Mouse (Mus musculus) left cerebral cortex, postnatal 25 days (tissue): ENCODE results near the gene Tprn. TPM values are rescaled to one million over a fixed set of nuclear protein-coding genes. Genes with fewer than 3 reads are reported as not detected.
"Not testable (repeated sequence)": the region's sequence is repeated elsewhere in the genome, so short reads cannot be mapped to it uniquely, and the experiment has no call there.

Source experiments
- DNase-seq, 2 experiments: peaks; one replicate each; pipeline ENCODE4 v3.0.0; 2022; ENCODE audit warnings: low spot score in 2 of 2, mixed read lengths in 1 of 2
- intact Hi-C: fragments of 180-260 bp; cut with DNase I; formaldehyde crosslinking; loops from one replicate; pipeline ENCODE4 v1.15.1; 2025
- total RNA-seq, 2 experiments: library from RNA; stranded (reverse); gene quantifications; 2 replicates each; pipeline ENCODE4 v1.2.3; 2021

Tprn gene
- total RNA-seq, 2 experiments from 2014 or later: 14.4 to 15.5 TPM

DNA sequence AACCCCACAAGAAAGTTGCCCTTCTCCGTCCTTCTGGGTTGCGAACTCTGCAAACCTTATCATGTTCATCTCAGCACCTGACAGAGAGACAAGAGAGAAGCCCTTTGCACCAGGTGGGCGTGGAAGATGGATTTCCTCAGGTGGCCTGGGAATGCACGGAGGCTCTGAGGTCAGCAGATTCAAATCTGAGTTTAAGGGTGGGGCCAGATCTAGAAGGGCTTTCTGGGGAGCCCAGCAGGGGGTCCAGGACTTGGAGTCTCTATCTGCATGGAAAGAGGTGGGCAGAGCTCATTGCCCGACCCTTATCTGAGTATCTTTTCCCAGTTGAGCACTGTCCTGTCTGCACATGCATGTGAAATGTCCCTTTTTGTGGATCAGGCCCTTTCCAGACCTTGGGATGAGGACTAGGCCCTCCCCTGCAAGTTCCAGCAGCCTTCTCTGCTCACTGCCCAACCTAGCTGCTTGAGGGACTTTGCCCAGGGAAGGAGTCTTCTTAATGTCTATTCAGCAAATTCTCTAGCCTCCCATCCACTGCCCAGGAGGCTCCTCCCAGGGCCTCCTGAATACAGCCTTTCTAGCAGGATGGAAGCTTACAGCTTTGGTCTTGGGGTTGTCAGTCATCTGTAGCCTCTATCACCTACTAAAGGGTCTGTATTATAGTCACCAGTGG, 27.7 kb upstream of the Tprn start:
- intact Hi-C loops: no loop called here
- no peak for DNase-seq

DNA sequence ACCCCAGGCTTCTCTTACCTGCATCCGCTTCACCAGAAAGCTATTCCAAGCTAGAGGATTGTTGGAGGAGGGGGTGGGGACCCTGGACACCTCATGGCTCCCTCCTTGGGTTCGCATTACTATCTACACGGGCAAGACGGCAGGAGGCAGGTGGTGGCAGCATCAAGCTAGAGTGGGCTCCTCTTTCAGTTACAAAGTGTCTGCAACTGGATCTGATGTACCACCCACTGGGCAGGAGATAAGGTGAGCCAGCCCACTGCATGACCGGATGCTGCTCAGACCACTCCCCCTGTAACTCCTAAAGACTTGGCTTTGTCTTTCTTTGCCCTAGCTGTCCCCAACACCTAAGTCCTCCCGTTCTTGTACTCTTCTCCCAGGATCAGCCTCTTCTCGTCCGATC, 25.8 kb upstream of the Tprn start, which contains the start of gene Rnf224:
Gene Rnf224, minus strand, starts transcription at position 174 of the 400 bp plus-strand sequence.
- no peak for DNase-seq
- intact Hi-C loops: no loop called here

DNA sequence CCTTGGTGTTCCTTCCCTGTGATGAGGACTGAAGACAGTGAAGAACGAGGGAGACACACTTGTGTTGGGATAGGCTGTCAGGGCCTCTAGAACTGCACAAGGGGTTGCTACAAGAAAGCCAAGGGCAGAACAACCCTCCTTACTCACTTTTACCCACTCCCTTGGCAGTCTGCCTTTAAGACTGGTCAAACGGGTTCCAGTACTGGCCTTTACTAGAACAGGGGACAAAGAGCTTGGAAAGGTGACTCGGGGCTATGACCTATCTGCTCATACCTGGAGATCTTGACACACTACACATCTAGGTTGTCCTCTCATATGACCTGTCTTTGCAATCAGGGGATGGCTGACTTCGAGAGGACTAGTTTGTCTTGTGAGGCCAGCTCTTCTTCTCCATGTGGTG, 24.9 kb upstream of the Tprn start:
- no peak for DNase-seq
- intact Hi-C loops: no loop called here

DNA sequence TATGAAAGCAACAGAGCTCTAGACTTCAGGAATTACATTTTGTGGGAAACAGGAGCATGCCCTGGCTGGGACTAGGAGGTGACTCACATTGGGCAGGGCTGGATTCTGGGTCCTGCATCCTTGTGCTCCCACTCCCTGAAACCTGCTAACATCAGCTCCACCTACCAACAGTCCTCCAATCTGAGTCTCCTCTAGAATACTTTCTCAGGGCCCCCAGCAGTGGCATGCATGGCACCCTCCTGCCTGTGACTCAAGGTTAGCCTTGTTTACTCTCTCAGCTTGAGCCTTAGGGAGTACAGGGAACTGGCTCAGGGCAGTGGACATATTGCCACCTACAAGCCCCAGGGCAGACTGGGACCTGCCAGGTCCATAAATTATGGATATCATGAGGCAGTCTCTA, 24.3 kb upstream of the Tprn start:
- no peak for DNase-seq

DNA sequence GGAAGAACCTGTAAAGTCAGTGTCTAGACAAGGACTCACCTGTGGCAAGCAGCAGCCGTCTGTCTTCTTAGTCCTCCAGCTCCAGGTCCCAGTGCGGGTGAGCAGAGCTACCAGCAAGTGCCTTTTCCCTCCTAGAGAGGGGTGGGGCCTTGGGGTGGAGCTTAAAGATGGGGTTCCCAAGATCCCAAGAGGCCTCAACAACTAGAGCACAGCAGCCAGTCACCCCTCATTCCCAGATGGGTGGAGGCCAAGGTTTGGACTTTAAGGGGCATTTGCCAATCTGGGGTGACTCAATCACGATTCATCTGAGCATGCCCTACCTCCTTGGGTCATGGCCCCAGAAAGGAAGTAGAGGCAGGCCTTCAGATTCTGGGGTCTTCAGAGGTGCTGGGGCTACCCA, 22.7 kb upstream of the Tprn start:
- no peak for DNase-seq
- intact Hi-C loops: no loop called here

More for the DNA sequence above, 24.3 kb upstream of the Tprn start:
- intact Hi-C loops: no loop called here

DNA sequence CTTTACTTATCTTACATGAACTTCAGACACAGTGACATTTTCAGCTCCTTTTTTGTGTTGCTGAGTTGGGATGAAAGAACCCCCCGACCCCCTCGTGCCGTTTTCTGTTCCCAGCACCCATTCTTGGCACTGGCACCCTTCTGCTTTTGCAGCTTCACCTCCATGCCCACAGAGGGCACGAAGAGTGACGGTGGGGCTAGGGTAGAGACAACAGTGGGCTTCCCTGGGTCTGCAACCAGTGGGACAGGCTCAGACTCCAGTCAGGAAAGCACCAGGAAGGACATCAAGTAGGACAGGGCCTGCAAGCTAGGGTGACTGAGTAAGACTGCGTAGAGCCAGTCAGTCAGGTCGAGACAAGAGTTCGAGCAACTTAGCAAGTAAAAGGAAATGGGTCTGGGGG, 22.1 kb upstream of the Tprn start:
- intact Hi-C loops: no loop called here
- DNase-seq: no peak

DNA sequence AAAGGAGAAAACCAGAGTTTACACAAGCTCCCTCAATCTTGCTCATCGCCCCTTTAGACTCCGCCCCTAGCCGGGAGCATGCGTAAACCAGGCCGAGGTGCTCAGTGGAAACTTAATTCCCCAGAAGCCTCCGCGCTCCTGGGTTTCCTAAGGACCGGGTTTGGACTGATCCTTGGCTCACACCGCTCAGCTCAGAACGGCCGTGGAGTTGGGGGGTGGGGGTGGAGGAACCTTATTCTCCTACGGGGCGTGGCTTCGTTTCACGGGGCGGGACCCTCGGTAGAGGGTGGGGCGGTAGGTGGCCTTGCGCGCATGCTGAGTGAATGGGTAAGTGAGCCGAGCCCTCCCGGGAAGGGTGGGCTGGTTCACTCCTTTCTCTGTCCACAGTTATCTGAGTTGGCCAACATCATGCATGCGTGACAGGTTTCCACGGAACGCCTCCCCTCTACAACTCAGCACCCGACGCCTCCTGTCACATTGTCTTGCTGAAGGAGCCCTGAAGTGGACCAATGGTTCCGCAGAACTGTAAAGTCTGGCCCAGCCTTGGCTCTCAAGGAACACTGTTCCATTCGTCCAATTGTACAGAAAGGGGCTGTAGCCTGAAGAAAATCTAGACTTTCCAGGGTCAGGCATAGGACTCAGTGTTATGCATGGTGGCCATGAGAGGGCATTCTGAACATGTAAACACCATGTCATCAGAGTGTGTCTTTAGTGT, 21.5 kb upstream of the Tprn start:
- peak; percentile 72 to 85 for DNase-seq
- intact Hi-C loops: no loop called here

DNA sequence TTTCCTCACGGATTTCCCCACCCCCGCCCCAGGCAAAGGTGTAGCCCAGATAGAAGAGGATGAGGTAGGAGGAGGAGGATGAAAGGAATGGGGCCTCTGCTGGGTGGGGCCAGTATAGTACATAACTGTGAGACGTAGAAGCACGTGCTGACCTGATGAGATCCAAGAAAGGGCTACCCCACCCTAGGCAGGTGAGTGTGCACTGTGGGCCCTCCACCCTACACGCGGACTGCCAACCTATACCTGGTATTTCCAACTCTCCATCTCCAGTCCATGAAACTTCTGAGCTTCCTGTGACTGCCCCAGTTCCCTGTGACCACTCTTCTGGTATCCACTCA, 21.0 kb upstream of the Tprn start:
- no peak for DNase-seq
- intact Hi-C loops: no loop called here

DNA sequence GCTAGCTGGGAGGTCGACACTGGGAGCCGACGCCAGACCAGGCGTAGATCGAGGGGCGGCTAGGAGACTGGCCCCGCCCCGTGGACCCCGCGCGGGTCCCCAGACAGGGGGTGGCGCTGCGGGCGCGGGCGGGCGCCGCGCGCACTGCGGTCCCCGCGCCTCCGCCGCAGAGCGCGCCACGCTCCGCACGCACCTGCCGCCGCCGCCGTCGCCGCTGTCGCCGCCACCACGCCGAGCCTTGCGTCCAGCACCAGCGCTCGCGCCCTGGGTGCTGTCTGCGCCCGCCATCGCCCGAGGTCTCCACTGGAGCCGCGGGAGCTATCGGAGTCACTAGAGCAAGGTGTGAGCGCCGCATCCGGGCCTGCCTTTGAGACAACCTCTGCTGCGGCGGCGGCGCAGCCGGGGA, 20.3 kb upstream of the Tprn start, which contains the start of the genes Rnf208 and Cysrt1:
Gene Rnf208, plus strand, starts transcription at position 155 of the 406 bp plus-strand sequence.
Gene Cysrt1, minus strand, starts transcription at position 352 of the 406 bp plus-strand sequence.
- DNase-seq: peak; percentile 54 to 55
- intact Hi-C loops: no loop called here

DNA sequence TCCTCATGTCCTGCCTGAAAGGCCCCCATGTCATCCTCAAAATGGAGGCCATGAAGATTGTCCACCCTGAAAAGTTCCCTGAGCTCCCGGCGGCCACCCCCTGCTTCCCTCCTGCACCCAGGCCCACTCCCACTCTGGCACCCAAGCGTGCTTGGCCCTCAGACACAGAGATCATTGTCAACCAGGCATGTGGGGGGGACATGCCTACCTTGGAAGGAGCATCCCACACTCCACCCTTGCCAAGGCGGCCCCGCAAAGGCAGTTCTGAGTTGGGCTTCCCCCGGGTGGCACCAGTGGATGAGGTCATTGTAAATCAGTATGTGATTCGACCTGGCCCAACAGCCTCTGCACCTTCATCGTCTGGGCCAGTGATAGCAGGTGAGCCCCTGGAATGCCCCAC, 19.1 kb upstream of the Tprn start:
- DNase-seq: no peak
- intact Hi-C loops: no loop called here

DNA sequence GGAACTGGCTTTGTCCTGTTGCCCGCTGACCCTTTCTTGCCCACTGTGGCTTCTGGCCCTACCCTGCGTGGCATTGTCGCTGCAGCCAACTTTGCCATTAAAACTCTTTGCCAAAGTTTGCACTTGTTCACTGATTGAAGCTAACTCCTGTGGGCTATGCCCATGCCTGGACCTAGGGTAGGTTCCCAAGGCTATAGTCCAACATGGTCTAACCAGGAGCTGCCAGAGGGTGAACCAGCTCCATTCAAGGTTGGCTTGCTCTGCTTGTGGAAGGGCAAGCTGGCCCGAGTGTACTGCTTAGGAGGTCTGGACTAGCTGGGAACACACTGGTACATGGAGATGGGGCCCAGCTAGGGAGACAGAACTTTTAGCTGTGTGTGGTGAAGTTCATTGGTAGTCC, 18.3 kb upstream of the Tprn start:
- intact Hi-C loops: no loop called here
- DNase-seq: no peak

DNA sequence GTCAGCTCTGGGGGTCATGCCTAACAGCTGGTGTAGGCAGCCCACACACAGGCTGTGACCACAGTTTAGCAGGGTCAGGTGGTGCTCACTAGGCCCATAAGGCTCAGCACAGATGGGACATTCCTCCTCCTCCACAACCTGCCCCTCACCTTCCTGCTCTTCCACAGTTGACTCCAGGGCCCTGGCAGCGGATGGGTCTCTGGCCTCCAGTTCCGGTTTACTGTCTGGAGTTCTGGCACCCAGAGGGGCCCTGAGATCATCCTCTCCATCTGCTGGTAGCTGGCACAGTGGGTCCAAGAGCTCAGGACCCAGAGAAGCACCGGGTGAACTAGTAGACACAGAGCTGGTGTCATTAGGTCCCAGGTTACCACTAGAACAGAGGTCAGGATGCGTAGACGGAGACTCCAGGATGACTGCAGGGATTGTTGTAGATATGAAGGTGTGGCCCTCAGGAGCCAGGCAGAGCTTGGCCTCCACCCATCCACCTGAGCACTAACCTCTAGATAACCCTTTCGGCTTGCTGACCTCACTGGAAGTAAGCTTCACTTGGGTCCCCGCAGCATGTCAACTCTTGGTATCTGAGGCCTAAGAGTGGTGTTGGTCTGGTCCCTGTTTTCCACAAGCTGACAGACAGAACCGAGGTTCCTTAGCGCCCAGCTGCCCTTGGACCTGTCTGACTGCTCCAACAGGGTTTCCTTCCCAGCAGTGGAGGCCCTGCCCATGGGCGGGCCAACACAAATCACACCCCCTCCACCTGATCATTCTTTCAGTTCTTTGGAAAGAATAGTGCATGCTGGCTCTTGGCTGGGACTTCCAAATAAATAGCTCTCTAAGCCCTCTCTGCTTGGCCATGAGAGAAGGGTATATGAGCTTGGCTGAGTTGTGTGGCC, 16.0 kb upstream of the Tprn start, which contains the start of gene AL732309.1:
Gene AL732309.1, minus strand, starts transcription at position 681 of the 890 bp plus-strand sequence.
- DNase-seq: no peak
- intact Hi-C loops: no loop called here

DNA sequence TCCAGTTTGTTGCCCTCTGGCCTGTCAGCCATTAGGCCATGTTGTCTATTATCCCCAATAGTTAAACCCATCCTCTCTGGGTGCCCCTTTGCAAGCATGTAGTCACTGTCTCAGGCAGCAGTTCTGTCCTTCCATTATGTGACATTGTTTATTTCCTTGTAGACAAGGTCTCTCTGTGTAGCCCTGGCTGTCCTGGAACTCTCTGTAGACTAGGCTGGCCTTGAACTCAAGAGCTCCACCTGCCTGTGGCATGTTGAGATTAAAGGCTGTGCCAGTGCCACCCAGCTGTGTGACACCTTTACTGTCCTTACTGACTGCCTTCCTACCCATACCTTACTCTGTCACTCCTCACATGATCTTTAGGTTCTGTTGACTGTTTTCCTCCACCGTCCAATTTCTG, 10.1 kb upstream of the Tprn start:
- intact Hi-C loops: no loop called here
- no peak for DNase-seq

DNA sequence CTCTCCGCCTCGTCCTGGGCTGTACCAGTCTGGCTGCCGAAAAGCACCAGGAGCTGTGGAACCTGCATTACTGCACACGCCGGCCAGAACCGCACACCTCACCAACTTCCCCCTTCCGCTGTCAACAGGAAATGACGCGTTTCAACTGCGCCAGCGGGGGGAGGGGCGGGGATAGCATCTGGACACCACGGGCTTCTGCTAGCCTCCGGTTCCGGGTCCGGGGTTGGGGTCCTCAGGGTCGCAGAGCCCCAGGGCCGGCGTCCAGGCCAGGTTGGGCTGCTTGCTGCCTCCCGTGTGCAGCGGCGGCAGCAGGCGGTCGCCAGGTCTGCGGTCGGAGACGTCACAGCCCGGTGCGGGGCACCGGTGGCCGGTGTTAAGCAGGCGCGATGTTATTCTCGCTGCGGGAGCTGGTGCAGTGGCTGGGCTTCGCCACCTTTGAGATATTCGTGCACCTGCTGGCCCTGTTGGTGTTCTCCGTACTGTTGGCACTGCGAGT, 7.1 kb upstream of the Tprn start, which contains the start of gene Tmem203:
Gene Tmem203, plus strand, starts transcription at position 156 of the 496 bp plus-strand sequence.
- DNase-seq: peak; percentile 83 to 90
- intact Hi-C loops: loop anchor here (2.0 to 5.0 kb wide), 2 partner anchors 31 to 63 kb away; partner anchors contain the start of gene Tubb4b

DNA sequence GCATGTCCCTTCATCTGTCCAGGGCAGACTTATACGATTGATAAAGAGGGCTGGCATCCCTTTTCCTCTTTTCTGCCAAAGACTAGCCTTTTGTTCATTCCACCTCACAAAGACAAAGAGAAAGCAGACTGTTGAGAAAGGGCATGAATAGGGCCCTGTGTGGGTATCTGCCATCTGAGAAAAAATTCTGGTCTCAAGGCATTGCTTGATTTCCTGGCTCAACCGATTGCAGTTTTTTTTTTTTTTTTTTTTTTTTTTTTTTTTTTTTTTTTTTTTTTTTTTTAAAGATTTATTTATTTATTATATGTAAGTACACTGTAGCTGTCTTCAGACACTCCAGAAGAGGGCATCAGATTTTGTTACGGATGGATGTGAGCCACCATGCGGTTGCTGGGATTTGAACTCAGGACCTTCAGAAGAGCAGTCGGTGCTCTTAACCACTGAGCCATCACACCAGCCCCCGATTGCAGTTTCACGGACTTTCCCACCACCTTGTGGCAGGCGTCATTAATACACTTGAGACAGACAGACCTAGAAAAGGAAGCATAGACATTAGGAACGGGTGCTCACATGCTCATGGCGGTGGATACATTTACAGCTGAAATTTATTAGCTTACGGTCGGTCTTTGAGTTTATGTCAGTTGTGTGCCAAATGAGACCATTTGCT, 5.8 kb upstream of the Tprn start:
- not testable (repeated sequence) for DNase-seq

DNA sequence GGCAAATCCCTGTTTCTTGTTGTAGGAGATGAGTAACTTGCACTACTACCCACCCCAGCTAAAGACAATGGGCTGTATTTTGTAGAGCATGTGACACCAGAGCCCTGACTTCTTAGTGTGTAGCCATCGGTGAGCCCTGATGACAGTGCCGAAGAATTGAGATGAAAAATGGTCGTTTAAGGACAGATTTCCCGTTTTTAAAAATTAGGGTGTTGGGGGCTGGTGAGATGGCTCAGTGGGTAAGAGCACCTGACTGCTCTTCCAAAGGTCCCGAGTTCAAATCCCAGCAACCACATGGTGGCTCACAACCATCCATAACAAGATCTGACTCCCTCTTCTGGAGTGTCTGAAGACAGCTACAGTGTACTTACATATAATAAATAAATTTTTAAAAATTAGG, 5.2 kb upstream of the Tprn start:
- DNase-seq: not testable (repeated sequence)
- intact Hi-C loops: loop anchor here (5.0 kb wide), 1 partner anchor 65 kb away; no protein-coding TSS in a partner anchor

More for the DNA sequence above, 5.8 kb upstream of the Tprn start:
- intact Hi-C loops: loop anchor here (5.0 kb wide), 1 partner anchor 64 kb away; no protein-coding TSS in a partner anchor

DNA sequence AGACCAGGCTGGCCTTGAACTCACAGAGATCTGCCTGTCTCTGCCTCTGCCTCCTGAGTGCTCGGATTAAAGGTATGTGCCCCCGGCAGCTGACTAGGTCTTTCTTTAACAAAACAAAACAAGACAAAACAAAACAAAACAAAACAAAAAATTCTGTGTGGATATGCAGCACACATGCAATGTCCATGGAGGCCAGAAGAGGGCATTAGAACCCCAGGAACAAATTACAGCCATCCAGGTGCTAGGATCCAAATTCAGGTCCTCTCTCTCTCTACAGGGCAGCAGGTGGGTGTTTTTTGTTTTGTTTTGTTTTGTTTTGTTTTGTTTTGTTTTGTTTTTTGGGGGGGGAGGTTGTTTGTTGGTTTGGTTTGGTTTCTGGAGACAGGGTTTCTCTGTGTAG, 3.5 kb upstream of the Tprn start:
- intact Hi-C loops: loop anchor here (5.0 kb wide), 1 partner anchor 67 kb away; no protein-coding TSS in a partner anchor
- no peak for DNase-seq

DNA sequence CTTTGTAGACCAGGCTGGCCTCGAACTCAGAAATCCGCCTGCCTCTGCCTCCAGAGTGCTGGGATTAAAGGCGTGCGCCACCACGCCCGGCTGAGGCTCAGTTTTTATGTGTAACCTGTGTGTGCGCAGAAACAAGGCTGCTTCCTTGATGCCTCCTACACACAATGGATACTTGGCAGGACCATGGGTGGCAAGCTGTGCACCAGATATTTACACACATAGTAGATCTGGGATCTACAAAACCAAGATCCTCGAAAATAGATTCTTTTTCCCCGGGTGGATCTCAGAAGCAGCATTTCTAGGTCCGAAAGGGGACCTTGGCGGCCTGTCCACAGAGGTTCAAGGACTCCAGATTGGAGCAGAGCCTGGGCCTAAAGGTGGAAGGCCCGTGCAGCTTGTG, 548 bp upstream of the Tprn start:
- intact Hi-C loops: no loop called here
- peak; percentile 30 to 61 for DNase-seq
